13 mouse cellular contexts compared by ENCODE assay signal in genomic region chr10:75088471-75088870, GRCm38 (mm10). TPM values are rescaled to one million over a fixed set of nuclear protein-coding genes. Genes with fewer than 3 reads are reported as not detected.
"Had no signal": no experiment of that assay in that cellular context is flagged by ENCODE, and none has a peak within 500 bp of the region (broad histone marks: within the 10 kb centered on the region; RNA-seq: fewer than 3 reads in every experiment).

No protein-coding gene starts in this region.

- DNase-seq: liver, postnatal 0 days; lung, adult 2 months; lung, postnatal 14 days; lung, postnatal 36 days; right cerebral cortex, postnatal 14 days; thymus, adult 2 months; thymus, postnatal 25 days; thymus, postnatal 4 days had no signal

- ATAC-seq: liver, postnatal 0 days; lung, postnatal 0 days; midbrain, embryonic 13.5 days; midbrain, embryonic 15.5 days had no signal

RNA-seq across cellular contexts. Expression of gene Rsph14, which starts 56.1 kb away (rescaled TPM):
- total RNA-seq: monocyte, adult 5-6 weeks; neutrophil, adult 5-6 weeks had no signal
